In the genomic region with DNA sequence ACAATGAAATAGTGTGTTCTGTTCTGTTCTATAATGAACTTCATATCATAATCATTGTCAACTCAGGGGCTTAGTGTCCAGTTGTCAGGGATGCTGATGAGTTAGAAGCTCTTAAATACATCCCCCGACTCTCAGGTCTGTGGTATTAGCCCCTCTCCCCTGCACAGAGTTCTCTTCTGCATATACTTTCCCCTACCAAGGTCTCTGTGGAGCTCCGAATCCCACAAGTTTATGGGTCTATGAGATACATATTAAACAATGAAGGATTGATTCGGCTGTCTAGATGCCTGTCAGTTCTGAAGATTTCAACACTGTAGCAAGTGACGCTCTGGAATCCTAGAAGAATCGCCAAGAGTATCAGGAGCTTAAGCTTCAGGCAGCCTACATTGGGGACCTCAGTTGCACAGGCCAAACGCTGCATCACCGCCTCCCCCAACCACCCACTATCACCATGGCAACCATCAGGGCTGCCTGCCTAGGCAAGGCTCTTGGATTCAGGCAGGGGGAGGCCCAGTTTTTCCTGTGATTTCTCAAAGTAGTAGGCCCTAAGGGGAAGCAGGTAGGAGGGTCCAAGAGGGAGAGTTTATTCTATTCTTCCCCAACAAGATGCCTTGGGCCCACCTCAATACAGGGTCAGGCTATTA, we compare ENCODE assay signal across 8 mouse cellular contexts.
DNase-seq lines count a peak whose midpoint lies in the region; ATAC-seq and TF ChIP-seq lines count a peak whose summit lies in the region.

No protein-coding gene starts in this region.

- no peak overlapping the region for H3K27ac ChIP-seq in lung, embryonic 14.5 days (ENCODE audit: low read depth)
- peak overlapping the region; percentile 57 for H3K27ac ChIP-seq in forebrain, postnatal 0 days (ENCODE audit: low read depth, low read length)
- H3K27ac ChIP-seq in neural tube, embryonic 13.5 days (replicated peaks), result no peak overlapping the region

- no peaks in the 10 kb centered on the region for H3K27me3 ChIP-seq in lung, embryonic 14.5 days (ENCODE audit: insufficient read depth, low read length)
- H3K27me3 ChIP-seq in forebrain, postnatal 0 days (ENCODE audit: insufficient read depth, low read length), result no peaks in the 10 kb centered on the region
- H3K27me3 ChIP-seq in neural tube, embryonic 13.5 days, result no peaks in the 10 kb centered on the region

- DNase-seq in lung, embryonic 14.5 days, result peak; percentile 20
- DNase-seq in lung, postnatal 25 days (ENCODE audit: low spot score), result no peak
- peak; percentile 86 for DNase-seq in forebrain, postnatal 0 days
- peak; percentile 79 for DNase-seq in left cerebral cortex, adult 11 months (ENCODE audit: low spot score)
- DNase-seq in MN1 (ENCODE audit: low spot score), result no peak
- DNase-seq in spleen, postnatal 10 days (ENCODE audit: low spot score in 2 of 2), result no peak
- DNase-seq in T-cell, adult 2 months (ENCODE audit: low spot score), result no peak

- no peak; the same call in 1 of the 2 replicates for ATAC-seq in lung, embryonic 14.5 days (ENCODE audit: insufficient read depth)
- peak; percentile 96 for ATAC-seq in forebrain, postnatal 0 days
- peak; percentile 88 for ATAC-seq in neural tube, embryonic 13.5 days (ENCODE audit: low read depth)

- no peak overlapping the region for H3K9ac ChIP-seq in lung, embryonic 14.5 days
- no peak overlapping the region for H3K9ac ChIP-seq in forebrain, postnatal 0 days
- no peak overlapping the region for H3K9ac ChIP-seq in neural tube, embryonic 13.5 days

- H3K4me1 ChIP-seq in lung, embryonic 14.5 days (ENCODE audit: insufficient read depth), result no peaks in the 10 kb centered on the region
- H3K4me1 ChIP-seq in forebrain, postnatal 0 days (ENCODE audit: insufficient read depth), result peaks cover 10% of the 10 kb centered on the region; the same call in 1 of the 2 replicates
- H3K4me1 ChIP-seq in neural tube, embryonic 13.5 days (replicated peaks), result peaks cover 13% of the 10 kb centered on the region

- H3K36me3 ChIP-seq in lung, embryonic 14.5 days (ENCODE audit: insufficient read depth), result no peaks in the 10 kb centered on the region
- no peaks in the 10 kb centered on the region for H3K36me3 ChIP-seq in forebrain, postnatal 0 days (ENCODE audit: insufficient read depth)
- no peaks in the 10 kb centered on the region for H3K36me3 ChIP-seq in neural tube, embryonic 13.5 days

- H3K4me3 ChIP-seq in lung, embryonic 14.5 days (ENCODE audit: low read depth, low read length), result no peak overlapping the region
- H3K4me3 ChIP-seq in forebrain, postnatal 0 days (ENCODE audit: low read depth, low read length), result no peak overlapping the region
- no peak overlapping the region for H3K4me3 ChIP-seq in neural tube, embryonic 13.5 days

- TF ChIP-seq CTCF in lung, embryonic 14.5 days (IDR thresholded peaks at IDR 0.05; ENCODE audit: low read depth), result no peak
- TF ChIP-seq CTCF in forebrain, postnatal 0 days (IDR thresholded peaks at IDR 0.05; ENCODE audit: low read depth), result no peak

- whole genome bisulfite sequencing in lung, embryonic 14.5 days, result 56% methylated on average over 7 of the region's 7 CpGs
- 24% methylated on average over 7 of the region's 7 CpGs for WGBS in forebrain, postnatal 0 days
- 47% methylated on average over 7 of the region's 7 CpGs for whole genome bisulfite sequencing in neural tube, embryonic 13.5 days

- H3K4me2 ChIP-seq in lung, embryonic 14.5 days, result no peak overlapping the region
- no peak overlapping the region for H3K4me2 ChIP-seq in forebrain, postnatal 0 days (ENCODE audit: low read depth)
- no peak overlapping the region for H3K4me2 ChIP-seq in neural tube, embryonic 13.5 days

- no peaks in the 10 kb centered on the region for H3K9me3 ChIP-seq in lung, embryonic 14.5 days (ENCODE audit: low read depth, low read length)
- H3K9me3 ChIP-seq in forebrain, postnatal 0 days (ENCODE audit: low read length), result no peaks in the 10 kb centered on the region
- no peaks in the 10 kb centered on the region for H3K9me3 ChIP-seq in neural tube, embryonic 13.5 days

Comparison
In these comparisons a context has a peak if more than half of its experiments do, and no peak if none do; other contexts are left out.
1. DNase-seq: peak in lung, embryonic 14.5 days (single experiment), forebrain, postnatal 0 days (single experiment) and left cerebral cortex, adult 11 months (single experiment); none in lung, postnatal 25 days (single experiment), MN1 (single experiment), spleen, postnatal 10 days (0 of 2) and T-cell, adult 2 months (single experiment).